Mouse (Mus musculus) thymus, adult 2 months (tissue): Measurements from ENCODE around the gene Ankrd44.

ENCODE experiments used
- CTCF ChIP-seq: fragments of 200-500 bp; IDR thresholded peaks from 2 replicates; pipeline ENCODE4 v1.5.1; 2012; ENCODE audit warnings: mild to moderate bottlenecking, control low read depth, low read length, moderate library complexity, borderline replicate concordance; ENCODE audit not compliant: control insufficient read depth, poor library complexity, insufficient read depth; ENCODE audit errors: extremely low read depth
- POLR2A ChIP-seq: fragments of 200-500 bp; IDR thresholded peaks from 2 replicates; pipeline ENCODE4 v1.6.1; 2012; ENCODE audit warnings: mild to moderate bottlenecking, low read length, control low read depth, moderate library complexity; ENCODE audit not compliant: control insufficient read depth, poor library complexity, insufficient read depth; ENCODE audit errors: extremely low read depth

GRCm38 (mm10) chr1:54877423-54878073, 48.6 kb downstream of the Ankrd44 start:
- TF ChIP-seq CTCF (no peak), POLR2A (no peak)
